Mouse (Mus musculus) midbrain, embryonic 14.5 days (tissue): ENCODE measurements around the gene Pcyox1. TPM values are rescaled to one million over a fixed set of nuclear protein-coding genes. Genes with fewer than 3 reads are reported as not detected.
A peak's percentile ranks its signal among the peaks of the same experiment; 100 is the strongest.

Experiments used
- ATAC-seq: fragments of 200-750 bp; cut with Nextera tagmentation; 2 replicates; pipeline ENCODE4 v1.8.0; 2017; ENCODE audit warnings: moderate number of reproducible peaks, moderate library complexity; ENCODE audit not compliant: low FRiP score, low TSS enrichment
- DNase-seq: peaks from one replicate; pipeline ENCODE4 v3.0.0-alpha.2; 2015
- H3K27ac ChIP-seq: fragments of 300-500 bp; sonication (generic); replicated peaks from 2 replicates; pipeline ENCODE4 v1.5.1; 2014; ENCODE audit warnings: mild to moderate bottlenecking, low read depth, low read length, moderate library complexity
- H3K27me3 ChIP-seq: fragments of 300-500 bp; sonication (generic); 2 replicates; pipeline ENCODE4 v1.6.1; 2014; ENCODE audit warnings: low read length, control low read depth, mixed read lengths; ENCODE audit not compliant: control insufficient read depth, insufficient read depth
- H3K36me3 ChIP-seq: fragments of 300-500 bp; sonication (generic); 2 replicates; pipeline ENCODE4 v1.6.1; 2014; ENCODE audit warnings: low read length, control low read depth; ENCODE audit not compliant: control insufficient read depth, insufficient read depth
- H3K4me1 ChIP-seq: fragments of 300-500 bp; sonication (generic); 2 replicates; pipeline ENCODE4 v1.6.1; 2014; ENCODE audit warnings: mild to moderate bottlenecking, antibody characterized with exemption, low read length, control low read depth; ENCODE audit not compliant: control insufficient read depth, insufficient read depth
- H3K4me2 ChIP-seq: fragments of 300-500 bp; sonication (generic); 2 replicates; pipeline ENCODE4 v1.6.1; 2014; ENCODE audit warnings: mild to moderate bottlenecking, low read length, moderate library complexity
- H3K4me3 ChIP-seq: fragments of 300-500 bp; sonication (generic); replicated peaks from 2 replicates; pipeline ENCODE4 v1.5.1; 2014; ENCODE audit warnings: low read depth, low read length
- H3K9ac ChIP-seq: fragments of 300-500 bp; sonication (generic); replicated peaks from 2 replicates; pipeline ENCODE4 v1.6.1; 2014; ENCODE audit warnings: mild to moderate bottlenecking, low read length, moderate library complexity
- H3K9me3 ChIP-seq: fragments of 300-500 bp; sonication (generic); 2 replicates; pipeline ENCODE4 v1.6.1; 2016; ENCODE audit warnings: low read length, control low read depth, mixed read lengths; ENCODE audit not compliant: control insufficient read depth
- WGBS: fragments of 180-500 bp; shearing (Covaris S2); extraction: QIAGEN DNeasy Blood & Tissue Kit; methylation state at CpG from one replicate; pipeline ENCODE4 v1.1.7; 2014; 5-methylcytosine and 5-hydroxymethylcytosine counted together
- polyA plus RNA-seq: library from polyadenylated mRNA; unstranded; fragments of >200 nt; fragmentation: Nextera tagmentation; extraction: Ambion mirVana; gene quantifications from 2 replicates; pipeline ENCODE4 v1.2.1, GENCODE M21; 2014

Gene Pcyox1
- polyA plus RNA-seq, 1 experiment from 2014 or later = 109 TPM

DNA sequence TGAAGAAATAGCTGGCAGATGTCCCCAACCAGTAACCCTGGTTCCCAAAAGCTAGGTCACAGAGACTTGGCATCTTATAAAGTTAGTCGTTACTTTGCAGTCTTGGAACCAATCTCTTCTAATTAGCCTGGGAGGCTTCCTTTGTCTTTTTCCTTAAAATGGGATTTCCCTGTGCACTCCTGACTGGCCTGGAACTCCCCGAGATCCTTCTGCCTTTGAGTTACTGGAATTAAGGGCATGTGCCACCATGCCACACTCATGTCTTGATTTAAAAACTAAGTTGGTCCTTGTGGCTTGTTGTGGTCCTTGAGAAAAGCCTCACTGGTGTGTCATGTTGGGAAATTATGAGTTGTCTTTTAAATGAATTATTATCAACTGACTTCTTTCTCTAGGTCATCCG lies 18.6 kb downstream of the Pcyox1 start:
- WGBS = 91% methylated on average over 3 of the region's 3 CpGs
- Histone ChIP-seq H3K27ac (no peak overlapping the region), H3K36me3 (peaks cover 40% of the 10 kb centered on the region), H3K27me3 (no peaks in the 10 kb centered on the region), H3K9ac (no peak overlapping the region), H3K4me2 (no peak overlapping the region), H3K4me3 (no peak overlapping the region), H3K9me3 (no peaks in the 10 kb centered on the region), H3K4me1 (no peaks in the 10 kb centered on the region)
- DNase-seq (no peak), ATAC-seq (no peak)

DNA sequence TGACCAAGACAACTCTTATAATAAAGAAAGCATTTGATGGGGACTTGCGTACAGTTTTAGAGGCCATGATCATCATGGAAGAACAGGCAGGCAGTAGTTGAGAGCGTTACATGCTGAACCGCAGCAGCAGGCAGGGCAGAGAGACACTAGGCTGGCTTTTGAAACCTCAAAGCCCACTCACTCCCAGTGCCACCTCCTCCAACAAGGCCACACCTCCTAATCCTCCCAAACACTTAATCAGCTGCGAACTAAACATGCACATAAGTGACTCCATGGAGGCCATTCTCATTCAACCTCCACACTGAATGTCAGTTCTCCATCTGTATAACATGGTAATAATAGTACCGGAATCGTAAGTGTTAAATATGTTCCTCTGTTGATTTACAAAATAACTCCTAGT lies 23.4 kb downstream of the Pcyox1 start:
- H3K4me1 ChIP-seq = peaks cover 17% of the 10 kb centered on the region
- H3K4me2 ChIP-seq = no peak overlapping the region
- peaks cover 26% of the 10 kb centered on the region for H3K36me3 ChIP-seq
- no peaks in the 10 kb centered on the region for H3K27me3 ChIP-seq
- no peak overlapping the region for H3K27ac ChIP-seq
- DNase-seq = no peak
- H3K9ac ChIP-seq = no peak overlapping the region
- WGBS = 88% methylated on average over 6 of the region's 6 CpGs
- no peaks in the 10 kb centered on the region for H3K9me3 ChIP-seq
- no peak overlapping the region for H3K4me3 ChIP-seq
- no peak for ATAC-seq

DNA sequence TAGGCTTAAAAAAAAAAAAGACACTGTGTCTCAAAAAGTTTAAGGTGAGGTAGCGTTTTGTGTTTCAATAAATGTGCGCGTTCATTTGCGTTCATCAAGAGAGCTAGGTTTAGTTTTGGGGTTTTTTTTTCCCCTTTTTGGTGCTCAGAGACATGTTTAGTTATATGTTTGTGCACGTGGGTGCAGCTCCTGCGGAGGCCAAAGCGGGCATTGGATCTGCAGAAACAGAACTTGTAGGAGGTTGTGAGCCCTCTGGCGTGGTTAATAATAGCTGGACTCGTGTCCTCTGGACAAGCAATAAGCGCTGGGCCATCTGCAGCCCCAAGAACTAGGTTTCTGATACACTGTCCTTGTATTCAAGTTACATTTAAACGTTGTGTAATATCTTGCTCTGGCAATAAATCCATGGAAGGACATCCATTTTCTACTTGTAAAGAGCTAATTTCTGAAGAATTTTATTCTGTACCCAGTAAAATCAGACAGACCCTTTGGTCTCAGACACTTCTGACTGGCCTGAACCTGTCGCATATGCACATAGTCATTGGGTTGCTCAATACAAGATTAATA lies 24.9 kb downstream of the Pcyox1 start:
- H3K4me1 ChIP-seq = peaks cover 17% of the 10 kb centered on the region
- peak overlapping the region; percentile 78 for H3K9ac ChIP-seq
- peak overlapping the region; percentile 80 for H3K4me3 ChIP-seq
- no peak for ATAC-seq
- DNase-seq = no peak
- WGBS = 5% methylated on average over 12 of the region's 12 CpGs
- H3K27ac ChIP-seq = peak overlapping the region; percentile 96
- H3K36me3 ChIP-seq = peaks cover 14% of the 10 kb centered on the region
- H3K27me3 ChIP-seq = no peaks in the 10 kb centered on the region
- no peaks in the 10 kb centered on the region for H3K9me3 ChIP-seq
- H3K4me2 ChIP-seq = peak overlapping the region; percentile 93

DNA sequence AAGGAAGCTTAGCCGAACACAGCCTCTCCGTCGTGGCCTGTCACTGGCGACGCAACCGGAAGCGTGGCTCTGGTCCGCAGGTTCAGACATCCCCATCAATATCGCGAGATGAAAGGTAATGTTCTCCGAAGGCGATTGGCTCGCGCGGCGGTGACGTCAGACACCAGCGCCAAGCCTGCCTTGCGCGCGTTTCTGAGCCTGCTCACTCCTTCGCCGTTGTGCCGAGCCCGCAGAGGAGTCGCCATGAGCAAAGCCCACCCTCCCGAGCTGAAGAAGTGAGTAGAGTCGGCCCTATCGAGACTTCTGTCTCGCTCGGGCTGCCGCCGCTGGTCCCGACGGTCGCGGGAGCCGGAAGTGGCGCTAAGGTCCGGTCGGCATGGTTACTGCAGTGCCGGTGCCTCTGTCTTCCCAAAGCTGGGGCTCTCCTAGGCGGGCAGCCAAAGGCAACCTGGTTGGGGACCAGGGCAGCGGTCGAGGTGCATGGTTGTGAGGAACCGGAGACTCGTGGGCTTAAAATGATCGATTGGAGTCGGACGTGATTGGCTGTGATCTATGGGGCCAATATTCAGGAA lies 25.5 kb downstream of the Pcyox1 start:
- ATAC-seq = peak; percentile 99
- Histone ChIP-seq H3K27me3 (no peaks in the 10 kb centered on the region), H3K36me3 (peaks cover 9% of the 10 kb centered on the region), H3K4me1 (peaks cover 20% of the 10 kb centered on the region), H3K4me3 (peak overlapping the region; percentile 80), H3K27ac (peak overlapping the region; percentile 96), H3K9me3 (no peaks in the 10 kb centered on the region), H3K4me2 (peak overlapping the region; percentile 93), H3K9ac (peak overlapping the region; percentile 78)
- under 1% methylated on average over 50 of the region's 50 CpGs for WGBS
- peak; percentile 99 for DNase-seq

DNA sequence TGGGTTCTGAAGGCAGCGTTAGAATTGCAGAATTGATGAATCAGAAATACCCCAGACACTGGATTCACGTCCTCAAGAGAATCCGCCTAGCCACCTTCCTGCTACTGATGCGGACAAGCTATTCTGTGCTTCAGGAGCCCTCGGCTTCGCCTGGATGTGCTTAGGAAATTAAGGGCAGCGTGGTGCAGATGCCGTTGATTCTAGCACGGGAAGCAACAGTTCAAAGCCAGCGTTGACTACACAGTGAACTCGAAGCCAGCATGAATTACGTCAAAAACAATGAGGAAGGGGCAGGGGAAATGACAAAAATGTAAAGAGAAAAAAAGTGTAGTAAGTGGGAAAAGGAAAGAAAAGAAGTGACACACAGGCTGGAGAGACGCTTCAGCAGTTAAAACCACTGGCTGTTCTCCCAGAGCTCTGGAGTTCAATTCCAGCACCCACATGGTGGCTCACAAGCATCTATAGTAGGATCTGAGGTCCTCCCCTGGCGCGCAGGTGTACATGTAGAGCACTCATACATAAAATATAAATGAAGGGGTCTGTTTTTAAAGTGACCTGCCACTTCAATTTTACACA lies 26.1 kb downstream of the Pcyox1 start, which contains the start of gene Snrpg:
Gene Snrpg, plus strand, starts transcription at position 541 of the 576 bp plus-strand sequence.
- no peak for DNase-seq
- peak within 1 kb of the TSS; percentile 93 for H3K4me2 ChIP-seq

DNA sequence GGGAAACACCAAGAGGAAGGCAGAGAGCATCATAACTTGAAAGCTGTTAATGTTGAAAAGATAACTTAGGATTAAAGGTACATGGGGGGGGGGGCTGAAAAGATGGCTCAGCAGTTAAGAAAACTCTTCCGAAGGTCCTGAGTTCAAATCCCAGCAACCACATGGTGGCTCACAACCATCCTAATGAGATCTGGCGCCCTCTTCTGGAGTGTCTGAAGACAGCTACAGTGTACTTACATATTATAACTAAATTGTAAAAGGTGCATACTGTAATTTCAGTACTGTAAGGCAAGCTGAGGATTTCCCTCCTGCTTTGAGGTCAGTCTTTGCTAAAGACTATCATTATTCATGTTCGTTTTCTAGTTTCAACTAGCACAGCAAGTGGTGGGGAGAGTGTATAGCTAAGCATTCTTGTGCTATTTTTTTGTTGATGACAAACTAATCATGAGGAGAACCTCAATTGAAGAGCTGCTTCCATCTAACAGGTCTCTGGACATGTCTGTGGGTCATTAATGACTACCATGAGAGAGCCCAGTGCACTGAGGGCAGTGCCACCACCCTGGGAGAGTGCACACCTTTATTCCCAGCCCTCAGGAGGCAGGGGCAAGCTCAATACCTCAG lies 26.8 kb downstream of the Pcyox1 start:
- Histone ChIP-seq H3K4me3 (no peak overlapping the region), H3K36me3 (0 out of 2 replicates have a peak, but pooled peaks cover 3% of the 10 kb centered on the region), H3K27me3 (no peaks in the 10 kb centered on the region), H3K4me2 (peak overlapping the region; percentile 93), H3K9ac (peak overlapping the region; percentile 78), H3K9me3 (no peaks in the 10 kb centered on the region), H3K27ac (peak overlapping the region; percentile 96), H3K4me1 (peaks cover 21% of the 10 kb centered on the region)
- WGBS = 62% methylated on average over 3 of the region's 3 CpGs
- DNase-seq = peak; percentile 11
- ATAC-seq = no peak

More for the DNA sequence above, 26.1 kb downstream of the Pcyox1 start, which contains the start of gene Snrpg:
- H3K27me3 ChIP-seq = no peaks in the 10 kb centered on the region
- 11% methylated on average over 15 of the region's 15 CpGs for WGBS
- peak within 1 kb of the TSS; percentile 78 for H3K9ac ChIP-seq
- no peak for ATAC-seq
- peaks cover 21% of the 10 kb centered on the region for H3K4me1 ChIP-seq
- peaks cover 3% of the 10 kb centered on the region; the same call in 1 of the 2 replicates for H3K36me3 ChIP-seq
- peak within 1 kb of the TSS; percentile 80 for H3K4me3 ChIP-seq
- H3K9me3 ChIP-seq = no peaks in the 10 kb centered on the region
- H3K27ac ChIP-seq = peak within 1 kb of the TSS; percentile 96

DNA sequence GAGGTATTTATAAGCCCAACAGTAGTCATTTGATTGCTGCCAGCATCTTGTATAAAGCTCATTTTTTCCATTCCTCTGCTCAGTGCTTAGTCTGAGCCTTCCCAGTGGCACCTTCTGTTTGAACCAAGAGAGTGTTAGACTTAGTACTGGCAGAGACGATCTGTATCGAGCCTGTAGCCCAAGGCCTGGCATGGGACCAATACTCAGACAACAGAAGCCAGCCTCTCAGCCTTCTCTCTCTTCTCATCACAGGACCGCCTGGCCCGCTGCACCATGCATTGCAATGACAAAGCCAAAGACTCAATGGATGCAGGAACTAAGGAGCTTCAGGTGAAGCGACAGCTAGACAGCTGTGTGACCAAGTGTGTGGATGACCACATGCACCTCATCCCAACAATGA lies 28.5 kb downstream of the Pcyox1 start:
- Histone ChIP-seq H3K36me3 (0 out of 2 replicates have a peak, but pooled peaks cover 3% of the 10 kb centered on the region), H3K27me3 (no peaks in the 10 kb centered on the region), H3K4me3 (no peak overlapping the region), H3K27ac (no peak overlapping the region), H3K4me2 (no peak overlapping the region), H3K9me3 (no peaks in the 10 kb centered on the region), H3K9ac (no peak overlapping the region), H3K4me1 (peaks cover 21% of the 10 kb centered on the region)
- no peak for DNase-seq
- no peak for ATAC-seq
- 91% methylated on average over 5 of the region's 5 CpGs for whole genome bisulfite sequencing

DNA sequence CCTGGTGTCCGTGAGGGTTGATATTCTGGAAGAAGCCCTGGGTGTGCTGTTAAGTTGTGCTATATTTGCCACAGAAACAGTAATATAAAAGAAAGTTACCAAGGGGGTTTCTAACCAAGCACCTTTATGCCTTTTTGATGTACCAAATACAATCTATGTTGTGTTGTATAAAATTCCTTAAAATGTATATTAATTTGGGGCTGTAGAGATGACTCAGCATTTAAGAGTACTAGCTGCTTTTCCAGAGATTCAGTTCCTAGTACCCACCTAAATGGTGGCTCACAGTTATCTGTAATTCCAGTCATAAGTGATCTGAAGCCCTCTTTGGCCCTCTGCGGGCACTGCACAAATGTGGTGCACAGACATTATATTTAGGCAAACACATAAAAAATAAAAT lies 30.1 kb downstream of the Pcyox1 start:
- Histone ChIP-seq H3K9ac (no peak overlapping the region; the same call in 1 of the 2 replicates), H3K27ac (no peak overlapping the region), H3K36me3 (0 out of 2 replicates have a peak, but pooled peaks cover 3% of the 10 kb centered on the region), H3K4me2 (peak overlapping the region; percentile 91), H3K27me3 (no peaks in the 10 kb centered on the region), H3K9me3 (no peaks in the 10 kb centered on the region), H3K4me3 (peak overlapping the region; percentile 66), H3K4me1 (peaks cover 9% of the 10 kb centered on the region)
- 70% methylated on average over 2 of the region's 2 CpGs for WGBS
- ATAC-seq (no peak), DNase-seq (no peak)
